Mouse (Mus musculus) skeletal muscle tissue, postnatal 0 days (tissue): Measurements from ENCODE around the gene Loxl1. TPM values are rescaled to one million over a fixed set of nuclear protein-coding genes. Genes with fewer than 3 reads are reported as not detected.

ENCODE experiments used
- polyA plus RNA-seq: library from polyadenylated mRNA; unstranded; fragments of >200 nt; fragmentation: Nextera tagmentation; extraction: Ambion mirVana; gene quantifications from 2 replicates; pipeline ENCODE4 v1.2.1, GENCODE M21; 2015

Gene Loxl1
- polyA plus RNA-seq = 50.3 and 80.0 TPM in 2 replicates

DNA sequence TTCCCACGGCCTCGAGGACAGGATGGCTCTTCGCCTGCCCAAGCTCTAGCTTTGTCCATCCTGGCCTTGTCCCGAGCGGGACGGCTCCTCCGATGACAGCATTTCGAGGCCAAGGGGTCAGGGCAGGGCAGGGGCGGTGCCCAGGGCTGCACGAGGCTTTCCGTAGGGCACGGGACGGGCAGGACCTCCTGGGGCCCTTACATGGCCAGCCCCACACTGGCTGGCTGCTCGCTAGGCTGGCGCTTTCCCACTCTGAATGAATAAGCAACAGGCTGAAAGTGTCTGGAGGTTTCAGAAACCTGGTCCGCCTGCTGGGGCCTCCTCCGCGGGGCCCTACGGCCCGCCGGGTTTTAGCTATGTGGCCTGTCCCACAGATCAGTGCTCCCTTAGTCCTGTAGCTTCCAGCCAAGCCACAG is at the start of gene Loxl1:
Gene Loxl1, minus strand, starts transcription at position 243 of the 416 bp plus-strand sequence.

DNA sequence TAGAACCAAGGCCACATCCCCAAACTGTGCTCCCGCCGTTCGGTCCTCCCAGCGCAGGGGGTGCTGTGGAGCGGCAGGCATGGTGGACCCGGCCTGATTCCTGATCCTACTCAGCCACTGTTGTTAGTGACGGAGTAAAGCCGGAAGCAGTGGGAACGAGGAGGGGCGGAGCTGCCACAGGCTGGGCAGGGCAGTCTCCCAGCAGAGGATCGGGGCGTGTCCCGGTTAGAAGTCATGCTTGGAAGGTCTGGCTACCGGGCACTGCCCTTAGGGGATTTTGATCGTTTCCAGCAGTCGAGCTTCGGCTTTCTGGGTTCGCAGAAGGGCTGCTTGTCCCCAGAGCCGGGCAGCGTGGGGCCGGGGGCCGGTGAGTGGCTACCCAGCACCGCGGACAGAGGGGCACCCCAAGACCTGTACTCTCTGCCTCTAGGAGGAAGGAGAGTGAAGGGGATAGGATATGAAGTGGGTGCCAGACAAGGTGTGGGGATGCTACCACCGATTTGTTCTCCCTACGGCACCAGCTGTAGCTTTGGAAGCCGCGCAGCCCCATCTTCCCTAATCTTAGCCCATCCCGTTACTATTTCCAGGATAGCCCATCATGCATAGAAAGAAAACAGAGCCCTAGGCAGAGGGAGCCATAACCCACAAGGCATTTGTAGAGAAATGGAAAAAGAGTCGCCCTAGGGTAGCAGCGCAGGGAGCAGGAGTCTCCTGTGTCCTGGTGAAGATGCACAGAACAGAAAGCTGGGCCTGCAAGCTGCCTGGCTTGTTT is 59.8 kb downstream of the Loxl1 start, which contains the start of gene Stoml1:
Gene Stoml1, plus strand, starts transcription at position 132 of the 772 bp plus-strand sequence.

DNA sequence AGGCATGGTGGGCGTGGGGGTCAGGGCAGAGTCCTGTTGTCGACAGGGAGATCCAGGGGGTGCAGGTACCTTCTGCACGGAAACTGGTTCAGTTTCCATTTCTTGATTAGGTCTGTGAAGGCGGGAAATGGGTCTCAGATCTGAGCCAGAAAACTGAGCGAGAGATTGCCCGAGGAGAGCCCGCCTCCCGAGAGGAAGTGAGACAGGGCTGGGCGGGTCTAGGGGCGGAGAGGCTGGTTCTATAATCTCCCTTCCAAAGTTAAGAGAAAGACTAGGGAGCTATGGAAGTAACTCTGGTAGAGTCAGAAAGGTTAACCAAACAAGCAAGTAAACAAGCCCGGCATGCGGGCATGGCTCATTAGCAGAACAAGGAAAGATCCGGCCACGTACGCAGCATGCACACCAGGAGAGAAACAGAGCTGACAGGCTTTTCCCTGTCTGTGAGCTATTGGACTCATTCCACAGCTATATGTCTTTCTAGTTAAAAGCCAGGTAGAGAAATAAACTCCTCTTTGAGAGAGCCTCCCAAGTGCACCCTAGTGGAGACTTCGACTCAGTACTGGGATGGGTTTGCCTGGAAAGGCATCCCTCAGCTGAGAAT is 63.3 kb downstream of the Loxl1 start, which contains the start of gene Pml:
Gene Pml, minus strand, starts transcription at position 195 of the 601 bp plus-strand sequence.

Other genes with a start within 250 kb of the Loxl1 start
- 0.36 and 0.45 TPM in 2 replicates for gene Stra6, start 249.4 kb downstream of the Loxl1 start, polyA plus RNA-seq
- 0.16 TPM in 1 of 2 replicates, not detected in the other for gene Ccdc33, start 194.4 kb downstream of the Loxl1 start, polyA plus RNA-seq
- 121 and 144 TPM in 2 replicates for gene Islr, start 108.9 kb downstream of the Loxl1 start, polyA plus RNA-seq
- 0.40 and 0.56 TPM in 2 replicates for gene Islr2, start 108.9 kb downstream of the Loxl1 start, polyA plus RNA-seq
- 6.0 and 7.2 TPM in 2 replicates for gene Pml, start 63.4 kb downstream of the Loxl1 start, polyA plus RNA-seq
- gene Stoml1, start 60.0 kb downstream of the Loxl1 start, polyA plus RNA-seq = 16.5 and 19.1 TPM in 2 replicates
- 0.17 TPM in 1 of 2 replicates, not detected in the other for gene Tbc1d21, start 57.3 kb upstream of the Loxl1 start, polyA plus RNA-seq
- gene Insyn1, start 175.4 kb upstream of the Loxl1 start, polyA plus RNA-seq = 0.44 and 0.90 TPM in 2 replicates
- gene Cd276, start 242.3 kb upstream of the Loxl1 start, polyA plus RNA-seq = 13.6 and 18.0 TPM in 2 replicates